Mouse (Mus musculus): Measurements from ENCODE around the gene Gm47959.
"Not testable (repeated sequence)": the region's sequence is repeated elsewhere in the genome, so short reads cannot be mapped to it uniquely, and the experiment has no call there.

The Gm47959 gene
- long read RNA-seq, experiment 1: 0 reads
- long read RNA-seq, experiment 2: 0 reads

- intact Hi-C loops (cut with DNase I): not testable (repeated sequence)
Measured at GRCm38 (mm10) chr1:83000306-83000705, at the start of gene Gm47959. TSS of gene Gm47959 (plus strand) at chr1:83000548.

GRCm38 (mm10) chr1:82955913-82956312 is 44.4 kb upstream of the Gm47959 start, which contains the start of gene Gm7544:
TSS of gene Gm7544 (minus strand) at chr1:82956013.
- intact Hi-C loops (cut with DNase I): not testable (repeated sequence)

GRCm38 (mm10) chr1:82959870-82960385 is 40.4 kb upstream of the Gm47959 start, which contains the start of gene Gm47955:
TSS of gene Gm47955 (plus strand) at chr1:82960286.
- intact Hi-C loops (cut with DNase I): no loop called here

- intact Hi-C loops (cut with DNase I): no loop called here
Measured at GRCm38 (mm10) chr1:82966413-82966812, 33.9 kb upstream of the Gm47959 start.

- intact Hi-C loops (cut with DNase I): loop anchor here (5.0 to 10.0 kb wide), 2 partner anchors 185 to 417 kb away; no protein-coding TSS in a partner anchor
Measured at GRCm38 (mm10) chr1:82972046-82972445, 28.3 kb upstream of the Gm47959 start.

- intact Hi-C loops (cut with DNase I): loop anchor here (5.0 to 10.0 kb wide), 2 partner anchors 186 to 418 kb away; no protein-coding TSS in a partner anchor
Measured at GRCm38 (mm10) chr1:82973244-82973643, 27.1 kb upstream of the Gm47959 start.

GRCm38 (mm10) chr1:82973901-82974300 is 26.4 kb upstream of the Gm47959 start:
- intact Hi-C loops (cut with DNase I): loop anchor here (5.0 to 10.0 kb wide), 2 partner anchors 187 to 419 kb away; no protein-coding TSS in a partner anchor

- intact Hi-C loops (cut with DNase I): loop anchor here (5.0 to 10.0 kb wide), 2 partner anchors 187 to 420 kb away; no protein-coding TSS in a partner anchor
Measured at GRCm38 (mm10) chr1:82974342-82974741, 26.0 kb upstream of the Gm47959 start.

GRCm38 (mm10) chr1:82975750-82976149 is 24.6 kb upstream of the Gm47959 start:
- intact Hi-C loops (cut with DNase I): loop anchor here (10.0 kb wide), 1 partner anchor 421 kb away; no protein-coding TSS in a partner anchor

- intact Hi-C loops (cut with DNase I): loop anchor here (10.0 kb wide), 1 partner anchor 423 kb away; no protein-coding TSS in a partner anchor
Measured at GRCm38 (mm10) chr1:82977840-82978239, 22.5 kb upstream of the Gm47959 start.

GRCm38 (mm10) chr1:82986738-82987137 is 13.6 kb upstream of the Gm47959 start:
- intact Hi-C loops (cut with DNase I): loop anchor here (5.0 kb wide), 1 partner anchor 79 kb away; no protein-coding TSS in a partner anchor

- intact Hi-C loops (cut with DNase I): loop anchor here (1.0 to 5.0 kb wide), 2 partner anchors 80 to 201 kb away; no protein-coding TSS in a partner anchor
Measured at GRCm38 (mm10) chr1:82987530-82988198, 12.7 kb upstream of the Gm47959 start.

- intact Hi-C loops (cut with DNase I): no loop called here
Measured at GRCm38 (mm10) chr1:82991062-82991461, 9.3 kb upstream of the Gm47959 start.

- intact Hi-C loops (cut with DNase I): no loop called here
Measured at GRCm38 (mm10) chr1:82991596-82991995, 8.8 kb upstream of the Gm47959 start.

- intact Hi-C loops (cut with DNase I): no loop called here
Measured at GRCm38 (mm10) chr1:82992093-82992492, 8.3 kb upstream of the Gm47959 start.

GRCm38 (mm10) chr1:82993947-82994346 is 6.4 kb upstream of the Gm47959 start:
- intact Hi-C loops (cut with DNase I): no loop called here

- intact Hi-C loops (cut with DNase I): no loop called here
Measured at GRCm38 (mm10) chr1:83006218-83007179, 6.2 kb downstream of the Gm47959 start.

- intact Hi-C loops (cut with DNase I): no loop called here
Measured at GRCm38 (mm10) chr1:83007471-83007870, 7.1 kb downstream of the Gm47959 start.

GRCm38 (mm10) chr1:83014477-83014876 is 14.1 kb downstream of the Gm47959 start:
- intact Hi-C loops (cut with DNase I): no loop called here

- intact Hi-C loops (cut with DNase I): no loop called here
Measured at GRCm38 (mm10) chr1:83015329-83015879, 15.1 kb downstream of the Gm47959 start.

- intact Hi-C loops (cut with DNase I): no loop called here
Measured at GRCm38 (mm10) chr1:83016556-83016955, 16.2 kb downstream of the Gm47959 start.

All from adrenal gland (tissue).